Mouse (Mus musculus): Measurements from ENCODE around the gene Msmo1. TPM values are rescaled to one million over a fixed set of nuclear protein-coding genes. Genes with fewer than 3 reads are reported as not detected.

The Msmo1 gene
- total and polyA plus RNA-seq, 3 experiments, result 4.1 to 9.6 (median 6.6) TPM

- Histone ChIP-seq H3K36me3 (ENCODE audit: control insufficient read depth, insufficient read depth, low read length) (no peaks in the 10 kb centered on the region; the same call in 1 of the 2 replicates), H3K79me2 (replicated peaks; ENCODE audit: control insufficient read depth, insufficient read depth, low read length) (no peaks in the 10 kb centered on the region), H3K27ac (no peak overlapping the region; the same call in 1 of the 2 replicates), H3K4me3 (peak overlapping the region; percentile 87), H3K9ac (ENCODE audit: low read depth, low read length) (peak overlapping the region; percentile 49), H3K27me3 (ENCODE audit: control insufficient read depth, insufficient read depth, low read length) (no peaks in the 10 kb centered on the region), H3K4me1 (ENCODE audit: control insufficient read depth, insufficient read depth, low read length) (peaks cover 2% of the 10 kb centered on the region; the same call in 1 of the 2 replicates)
- WGBS, result 12% methylated on average over 9 of the region's 9 CpGs
- TF ChIP-seq EP300 (IDR thresholded peaks at IDR 0.05; ENCODE audit: insufficient read depth, low read depth, low read length) (no peak), POLR2A (IDR thresholded peaks at IDR 0.05; ENCODE audit: insufficient read depth, low read depth, low read length) (no peak), CTCF (IDR thresholded peaks at IDR 0.05) (no peak)
- intact Hi-C loops (cut with DNase I), result loop anchor here (2.0 to 5.0 kb wide), 3 partner anchors 40 to 208 kb away; partner anchors contain the start of gene Cpe
- no peak for DNase-seq
Observed at GRCm38 (mm10) chr8:64732596-64732995, 996 bp downstream of the Msmo1 start.

- Histone ChIP-seq H3K4me3 (no peak overlapping the region), H3K36me3 (ENCODE audit: control insufficient read depth, insufficient read depth, low read length) (no peaks in the 10 kb centered on the region; the same call in 1 of the 2 replicates), H3K9ac (ENCODE audit: low read depth, low read length) (no peak overlapping the region), H3K27me3 (ENCODE audit: control insufficient read depth, insufficient read depth, low read length) (no peaks in the 10 kb centered on the region), H3K79me2 (replicated peaks; ENCODE audit: control insufficient read depth, insufficient read depth, low read length) (no peaks in the 10 kb centered on the region), H3K4me1 (ENCODE audit: control insufficient read depth, insufficient read depth, low read length) (peaks cover 2% of the 10 kb centered on the region), H3K27ac (no peak overlapping the region)
- TF ChIP-seq POLR2A (IDR thresholded peaks at IDR 0.05; ENCODE audit: insufficient read depth, low read depth, low read length) (no peak), CTCF (IDR thresholded peaks at IDR 0.05) (no peak), EP300 (IDR thresholded peaks at IDR 0.05; ENCODE audit: insufficient read depth, low read depth, low read length) (no peak)
- intact Hi-C loops (cut with DNase I), result no loop called here
- 93% methylated on average over 7 of the region's 7 CpGs for WGBS
- DNase-seq, result no peak
Observed at GRCm38 (mm10) chr8:64728156-64728555, 5.4 kb downstream of the Msmo1 start.

GRCm38 (mm10) chr8:64726190-64726695 lies 7.3 kb downstream of the Msmo1 start:
- intact Hi-C loops (cut with DNase I), result no loop called here
- no peaks in the 10 kb centered on the region for H3K79me2 ChIP-seq (replicated peaks; ENCODE audit: control insufficient read depth, insufficient read depth, low read length)
- no peak for DNase-seq
- no peak overlapping the region for H3K9ac ChIP-seq (ENCODE audit: low read depth, low read length)
- H3K27ac ChIP-seq, result no peak overlapping the region
- H3K4me1 ChIP-seq (ENCODE audit: control insufficient read depth, insufficient read depth, low read length), result no peaks in the 10 kb centered on the region; the same call in 1 of the 2 replicates
- no peaks in the 10 kb centered on the region for H3K27me3 ChIP-seq (ENCODE audit: control insufficient read depth, insufficient read depth, low read length)
- no peaks in the 10 kb centered on the region for H3K36me3 ChIP-seq (ENCODE audit: control insufficient read depth, insufficient read depth, low read length)
- TF ChIP-seq CTCF (IDR thresholded peaks at IDR 0.05), result no peak
- no peak for TF ChIP-seq POLR2A (IDR thresholded peaks at IDR 0.05; ENCODE audit: insufficient read depth, low read depth, low read length)
- TF ChIP-seq EP300 (IDR thresholded peaks at IDR 0.05; ENCODE audit: insufficient read depth, low read depth, low read length), result no peak
- WGBS, result 64% methylated on average over 4 of the region's 4 CpGs
- no peak overlapping the region for H3K4me3 ChIP-seq

- Histone ChIP-seq H3K79me2 (replicated peaks; ENCODE audit: control insufficient read depth, insufficient read depth, low read length) (no peaks in the 10 kb centered on the region), H3K27ac (no peak overlapping the region), H3K36me3 (ENCODE audit: control insufficient read depth, insufficient read depth, low read length) (no peaks in the 10 kb centered on the region), H3K9ac (ENCODE audit: low read depth, low read length) (no peak overlapping the region), H3K4me1 (ENCODE audit: control insufficient read depth, insufficient read depth, low read length) (no peaks in the 10 kb centered on the region; the same call in 1 of the 2 replicates), H3K27me3 (ENCODE audit: control insufficient read depth, insufficient read depth, low read length) (no peaks in the 10 kb centered on the region), H3K4me3 (no peak overlapping the region)
- DNase-seq, result no peak
- intact Hi-C loops (cut with DNase I), result no loop called here
- TF ChIP-seq EP300 (IDR thresholded peaks at IDR 0.05; ENCODE audit: insufficient read depth, low read depth, low read length), result no peak
- no peak for TF ChIP-seq CTCF (IDR thresholded peaks at IDR 0.05)
- no peak for TF ChIP-seq POLR2A (IDR thresholded peaks at IDR 0.05; ENCODE audit: insufficient read depth, low read depth, low read length)
- 85% methylated on average over 2 of the region's 2 CpGs for WGBS
Observed at GRCm38 (mm10) chr8:64723206-64723605, 10.4 kb downstream of the Msmo1 start.

- Histone ChIP-seq H3K9ac (ENCODE audit: low read depth, low read length) (no peak overlapping the region), H3K27ac (no peak overlapping the region), H3K79me2 (replicated peaks; ENCODE audit: control insufficient read depth, insufficient read depth, low read length) (no peaks in the 10 kb centered on the region), H3K27me3 (ENCODE audit: control insufficient read depth, insufficient read depth, low read length) (no peaks in the 10 kb centered on the region), H3K4me1 (ENCODE audit: control insufficient read depth, insufficient read depth, low read length) (no peaks in the 10 kb centered on the region), H3K36me3 (ENCODE audit: control insufficient read depth, insufficient read depth, low read length) (no peaks in the 10 kb centered on the region; the same call in 1 of the 2 replicates), H3K4me3 (no peak overlapping the region)
- DNase-seq, result no peak
- WGBS, result 89% methylated on average over 7 of the region's 7 CpGs
- no peak for TF ChIP-seq POLR2A (IDR thresholded peaks at IDR 0.05; ENCODE audit: insufficient read depth, low read depth, low read length)
- peak; percentile 16 for TF ChIP-seq CTCF (IDR thresholded peaks at IDR 0.05)
- intact Hi-C loops (cut with DNase I), result no loop called here
Observed at GRCm38 (mm10) chr8:64717868-64718267, 15.7 kb downstream of the Msmo1 start.

GRCm38 (mm10) chr8:64712499-64712898 lies 21.1 kb downstream of the Msmo1 start:
- Histone ChIP-seq H3K36me3 (ENCODE audit: control insufficient read depth, insufficient read depth, low read length) (no peaks in the 10 kb centered on the region; the same call in 1 of the 2 replicates), H3K4me3 (no peak overlapping the region), H3K9ac (ENCODE audit: low read depth, low read length) (no peak overlapping the region), H3K27me3 (ENCODE audit: control insufficient read depth, insufficient read depth, low read length) (no peaks in the 10 kb centered on the region), H3K27ac (no peak overlapping the region), H3K79me2 (replicated peaks; ENCODE audit: control insufficient read depth, insufficient read depth, low read length) (no peaks in the 10 kb centered on the region), H3K4me1 (ENCODE audit: control insufficient read depth, insufficient read depth, low read length) (no peaks in the 10 kb centered on the region)
- intact Hi-C loops (cut with DNase I), result no loop called here
- 91% methylated on average over 7 of the region's 7 CpGs for WGBS
- TF ChIP-seq EP300 (IDR thresholded peaks at IDR 0.05; ENCODE audit: insufficient read depth, low read depth, low read length) (no peak), POLR2A (IDR thresholded peaks at IDR 0.05; ENCODE audit: insufficient read depth, low read depth, low read length) (no peak), CTCF (IDR thresholded peaks at IDR 0.05) (no peak)
- DNase-seq, result no peak

Measured in heart, adult 2 months (tissue).